Mouse (Mus musculus): ENCODE measurements around the gene Ptges3. TPM values are rescaled to one million over a fixed set of nuclear protein-coding genes. Genes with fewer than 3 reads are reported as not detected.
"Not testable (repeated sequence)": the region's sequence is repeated elsewhere in the genome, so short reads cannot be mapped to it uniquely, and the experiment has no call there.

Gene Ptges3
- polyA plus RNA-seq, 1 experiment from 2014 or later = 377 TPM

GRCm38 (mm10) chr10:128049741-128050140 is 9.0 kb upstream of the Ptges3 start:
- H3K27ac ChIP-seq (ENCODE audit: low read depth, low read length) = no peak overlapping the region
- WGBS (ENCODE audit: insufficient replicate concordance) = 98% methylated on average over 2 of the region's 2 CpGs
- no peak overlapping the region for H3K4me2 ChIP-seq
- no peak overlapping the region for H3K4me3 ChIP-seq (ENCODE audit: low read depth, low read length)
- no peaks in the 10 kb centered on the region for H3K27me3 ChIP-seq (ENCODE audit: control insufficient read depth, insufficient read depth, low read length)
- H3K9me3 ChIP-seq (replicated peaks; ENCODE audit: control insufficient read depth, low read length) = no peaks in the 10 kb centered on the region
- H3K9ac ChIP-seq (ENCODE audit: low read depth, low read length) = no peak overlapping the region
- H3K4me1 ChIP-seq (ENCODE audit: control insufficient read depth, insufficient read depth, low read length) = peaks cover 3% of the 10 kb centered on the region
- peaks cover 31% of the 10 kb centered on the region for H3K36me3 ChIP-seq (ENCODE audit: control insufficient read depth, insufficient read depth, low read length)
- no peak for ATAC-seq (replicated peaks; ENCODE audit: insufficient number of reproducible peaks, low FRiP score, low TSS enrichment)

GRCm38 (mm10) chr10:128050355-128050754 is 8.4 kb upstream of the Ptges3 start:
- no peak for ATAC-seq (replicated peaks; ENCODE audit: insufficient number of reproducible peaks, low FRiP score, low TSS enrichment)
- Histone ChIP-seq H3K9ac (ENCODE audit: low read depth, low read length) (no peak overlapping the region), H3K4me1 (ENCODE audit: control insufficient read depth, insufficient read depth, low read length) (no peaks in the 10 kb centered on the region), H3K27ac (ENCODE audit: low read depth, low read length) (no peak overlapping the region), H3K36me3 (ENCODE audit: control insufficient read depth, insufficient read depth, low read length) (peaks cover 27% of the 10 kb centered on the region), H3K4me3 (ENCODE audit: low read depth, low read length) (no peak overlapping the region), H3K4me2 (no peak overlapping the region), H3K9me3 (replicated peaks; ENCODE audit: control insufficient read depth, low read length) (no peaks in the 10 kb centered on the region), H3K27me3 (ENCODE audit: control insufficient read depth, insufficient read depth, low read length) (no peaks in the 10 kb centered on the region)
- WGBS (ENCODE audit: insufficient replicate concordance) = 84% methylated on average over 2 of the region's 2 CpGs

GRCm38 (mm10) chr10:128051589-128051988 is 7.2 kb upstream of the Ptges3 start:
- H3K27me3 ChIP-seq (ENCODE audit: control insufficient read depth, insufficient read depth, low read length) = no peaks in the 10 kb centered on the region
- H3K4me1 ChIP-seq (ENCODE audit: control insufficient read depth, insufficient read depth, low read length) = no peaks in the 10 kb centered on the region
- H3K9ac ChIP-seq (ENCODE audit: low read depth, low read length) = no peak overlapping the region
- no peak overlapping the region for H3K27ac ChIP-seq (ENCODE audit: low read depth, low read length)
- H3K9me3 ChIP-seq (replicated peaks; ENCODE audit: control insufficient read depth, low read length) = no peaks in the 10 kb centered on the region
- H3K4me3 ChIP-seq (ENCODE audit: low read depth, low read length) = no peak overlapping the region
- H3K36me3 ChIP-seq (ENCODE audit: control insufficient read depth, insufficient read depth, low read length) = peaks cover 19% of the 10 kb centered on the region
- ATAC-seq (replicated peaks; ENCODE audit: insufficient number of reproducible peaks, low FRiP score, low TSS enrichment) = no peak
- WGBS (ENCODE audit: insufficient replicate concordance) = 94% methylated on average over 5 of the region's 5 CpGs
- H3K4me2 ChIP-seq = no peak overlapping the region

GRCm38 (mm10) chr10:128052136-128052535 is 6.6 kb upstream of the Ptges3 start:
- ATAC-seq (replicated peaks; ENCODE audit: insufficient number of reproducible peaks, low FRiP score, low TSS enrichment); H3K27ac ChIP-seq (ENCODE audit: low read depth, low read length); H3K4me1 ChIP-seq (ENCODE audit: control insufficient read depth, insufficient read depth, low read length); H3K4me3 ChIP-seq (ENCODE audit: low read depth, low read length); H3K4me2 ChIP-seq; H3K9ac ChIP-seq (ENCODE audit: low read depth, low read length); H3K9me3 ChIP-seq (replicated peaks; ENCODE audit: control insufficient read depth, low read length); H3K27me3 ChIP-seq (ENCODE audit: control insufficient read depth, insufficient read depth, low read length): not testable (repeated sequence)
- H3K36me3 ChIP-seq (ENCODE audit: control insufficient read depth, insufficient read depth, low read length) = peaks cover 14% of the 10 kb centered on the region
- 88% methylated on average over 1 of the region's 2 CpGs for WGBS (ENCODE audit: insufficient replicate concordance)

- no peak for ATAC-seq (replicated peaks; ENCODE audit: insufficient number of reproducible peaks, low FRiP score, low TSS enrichment)
- WGBS (ENCODE audit: insufficient replicate concordance) = 92% methylated on average over 8 of the region's 8 CpGs
- Histone ChIP-seq H3K4me2 (no peak overlapping the region), H3K9ac (ENCODE audit: low read depth, low read length) (no peak overlapping the region), H3K36me3 (ENCODE audit: control insufficient read depth, insufficient read depth, low read length) (peaks cover 14% of the 10 kb centered on the region), H3K27me3 (ENCODE audit: control insufficient read depth, insufficient read depth, low read length) (no peaks in the 10 kb centered on the region), H3K4me1 (ENCODE audit: control insufficient read depth, insufficient read depth, low read length) (peaks cover 5% of the 10 kb centered on the region; the same call in 1 of the 2 replicates), H3K27ac (ENCODE audit: low read depth, low read length) (no peak overlapping the region), H3K9me3 (replicated peaks; ENCODE audit: control insufficient read depth, low read length) (no peaks in the 10 kb centered on the region), H3K4me3 (ENCODE audit: low read depth, low read length) (no peak overlapping the region)
Observed at GRCm38 (mm10) chr10:128053001-128053400, 5.8 kb upstream of the Ptges3 start.

- Histone ChIP-seq H3K27ac (ENCODE audit: low read depth, low read length) (peak overlapping the region; percentile 99), H3K36me3 (ENCODE audit: control insufficient read depth, insufficient read depth, low read length) (no peaks in the 10 kb centered on the region; the same call in 1 of the 2 replicates), H3K27me3 (ENCODE audit: control insufficient read depth, insufficient read depth, low read length) (no peaks in the 10 kb centered on the region), H3K4me2 (peak overlapping the region; percentile 86), H3K4me3 (ENCODE audit: low read depth, low read length) (peak overlapping the region; percentile 97), H3K9ac (ENCODE audit: low read depth, low read length) (peak overlapping the region; percentile 98), H3K9me3 (replicated peaks; ENCODE audit: control insufficient read depth, low read length) (no peaks in the 10 kb centered on the region), H3K4me1 (ENCODE audit: control insufficient read depth, insufficient read depth, low read length) (peaks cover 12% of the 10 kb centered on the region; the same call in 1 of the 2 replicates)
- ATAC-seq (replicated peaks; ENCODE audit: insufficient number of reproducible peaks, low FRiP score, low TSS enrichment) = no peak; the same call in 1 of the 2 replicates
- under 1% methylated on average over 18 of the region's 18 CpGs for whole genome bisulfite sequencing (ENCODE audit: insufficient replicate concordance)
Observed at GRCm38 (mm10) chr10:128058184-128058583, 570 bp upstream of the Ptges3 start.

- peak; percentile 60; the same call in 1 of the 2 replicates for ATAC-seq (replicated peaks; ENCODE audit: insufficient number of reproducible peaks, low FRiP score, low TSS enrichment)
- H3K9me3 ChIP-seq (replicated peaks; ENCODE audit: control insufficient read depth, low read length) = no peaks in the 10 kb centered on the region
- 1% methylated on average over 38 of the region's 62 CpGs for WGBS (ENCODE audit: insufficient replicate concordance)
- H3K27me3 ChIP-seq (ENCODE audit: control insufficient read depth, insufficient read depth, low read length) = no peaks in the 10 kb centered on the region
- H3K9ac ChIP-seq (ENCODE audit: low read depth, low read length) = peak overlapping the region; percentile 98
- H3K27ac ChIP-seq (ENCODE audit: low read depth, low read length) = peak overlapping the region; percentile 99
- H3K4me3 ChIP-seq (ENCODE audit: low read depth, low read length) = peak overlapping the region; percentile 97
- H3K36me3 ChIP-seq (ENCODE audit: control insufficient read depth, insufficient read depth, low read length) = no peaks in the 10 kb centered on the region; the same call in 1 of the 2 replicates
- peak overlapping the region; percentile 86 for H3K4me2 ChIP-seq
- peaks cover 12% of the 10 kb centered on the region; the same call in 1 of the 2 replicates for H3K4me1 ChIP-seq (ENCODE audit: control insufficient read depth, insufficient read depth, low read length)
Observed at GRCm38 (mm10) chr10:128059207-128059981, 640 bp downstream of the Ptges3 start.

GRCm38 (mm10) chr10:128061109-128061508 is 2.4 kb downstream of the Ptges3 start:
- peaks cover 12% of the 10 kb centered on the region; the same call in 1 of the 2 replicates for H3K4me1 ChIP-seq (ENCODE audit: control insufficient read depth, insufficient read depth, low read length)
- H3K4me2 ChIP-seq = peak overlapping the region; percentile 86
- no peaks in the 10 kb centered on the region; the same call in 1 of the 2 replicates for H3K36me3 ChIP-seq (ENCODE audit: control insufficient read depth, insufficient read depth, low read length)
- 69% methylated on average over 5 of the region's 5 CpGs for WGBS (ENCODE audit: insufficient replicate concordance)
- no peak for ATAC-seq (replicated peaks; ENCODE audit: insufficient number of reproducible peaks, low FRiP score, low TSS enrichment)
- H3K4me3 ChIP-seq (ENCODE audit: low read depth, low read length) = peak overlapping the region; percentile 97
- no peak overlapping the region for H3K27ac ChIP-seq (ENCODE audit: low read depth, low read length)
- H3K9me3 ChIP-seq (replicated peaks; ENCODE audit: control insufficient read depth, low read length) = no peaks in the 10 kb centered on the region
- H3K9ac ChIP-seq (ENCODE audit: low read depth, low read length) = peak overlapping the region; percentile 98; the same call in 1 of the 2 replicates
- no peaks in the 10 kb centered on the region for H3K27me3 ChIP-seq (ENCODE audit: control insufficient read depth, insufficient read depth, low read length)

Measured in heart, embryonic 11.5 days (tissue).